Mouse (Mus musculus) lung, embryonic 16.5 days (tissue): Measurements from ENCODE around the gene Cd79a. TPM values are rescaled to one million over a fixed set of nuclear protein-coding genes. Genes with fewer than 3 reads are reported as not detected.
A peak's percentile ranks its signal among the peaks of the same experiment; 100 is the strongest.

Experiments
- ATAC-seq: fragments of 200-750 bp; cut with Nextera tagmentation; 2 replicates; pipeline ENCODE4 v1.8.0; 2017; ENCODE audit warnings: low read depth, mild to moderate bottlenecking, moderate library complexity
- H3K27ac ChIP-seq: fragments of 300-500 bp; sonication (generic); 2 replicates; pipeline ENCODE4 v1.5.1; 2014; ENCODE audit warnings: mild to moderate bottlenecking, control low read depth, low read length
- H3K27me3 ChIP-seq: fragments of 300-500 bp; sonication (generic); 2 replicates; pipeline ENCODE4 v1.6.1; 2014; ENCODE audit warnings: low read depth, low read length, mixed read lengths; ENCODE audit not compliant: control insufficient read depth, insufficient read depth
- H3K36me3 ChIP-seq: fragments of 300-500 bp; sonication (generic); 2 replicates; pipeline ENCODE4 v1.6.1; 2014; ENCODE audit warnings: low read length; ENCODE audit not compliant: control insufficient read depth, insufficient read depth
- H3K4me1 ChIP-seq: fragments of 300-500 bp; sonication (generic); replicated peaks from 2 replicates; pipeline ENCODE4 v1.6.1; 2014; ENCODE audit warnings: low read length, mixed read lengths; ENCODE audit not compliant: control insufficient read depth, insufficient read depth
- H3K4me2 ChIP-seq: fragments of 300-500 bp; sonication (generic); 2 replicates; pipeline ENCODE4 v1.6.1; 2014; ENCODE audit warnings: low read depth, low read length, control low read depth
- H3K4me3 ChIP-seq: fragments of 300-500 bp; sonication (generic); 2 replicates; pipeline ENCODE4 v1.5.1; 2014; ENCODE audit warnings: mild to moderate bottlenecking, low read length, control low read depth
- H3K9ac ChIP-seq: fragments of 300-500 bp; sonication (generic); 2 replicates; pipeline ENCODE4 v1.6.1; 2014; ENCODE audit warnings: low read length, control low read depth
- H3K9me3 ChIP-seq: fragments of 300-500 bp; sonication (generic); 2 replicates; pipeline ENCODE4 v1.6.1; 2016; ENCODE audit warnings: low read length; ENCODE audit not compliant: control insufficient read depth
- WGBS: fragments of 180-500 bp; shearing (Covaris S2); extraction: QIAGEN DNeasy Blood & Tissue Kit; methylation state at CpG from one replicate; pipeline ENCODE4 v1.1.7; 2014; 5-methylcytosine and 5-hydroxymethylcytosine counted together
- polyA plus RNA-seq: library from polyadenylated mRNA; unstranded; fragments of >200 nt; fragmentation: Nextera tagmentation; extraction: Ambion mirVana; gene quantifications from 2 replicates; pipeline ENCODE4 v1.2.1, GENCODE M21; 2015

Gene Cd79a
- polyA plus RNA-seq, result 0.62 and 0.78 TPM in 2 replicates

GRCm38 (mm10) chr7:24897224-24897623 lies at the start of gene Cd79a:
Gene Cd79a, plus strand, starts transcription at chr7:24897381.
- WGBS, result 56% methylated on average over 12 of the region's 12 CpGs
- Histone ChIP-seq H3K4me2 (no peak within 1 kb of the TSS), H3K27me3 (no peaks in the 10 kb centered on the region), H3K4me1 (peaks cover 4% of the 10 kb centered on the region; the same call in 1 of the 2 replicates), H3K27ac (no peak within 1 kb of the TSS), H3K9ac (no peak within 1 kb of the TSS), H3K4me3 (no peak within 1 kb of the TSS), H3K9me3 (no peaks in the 10 kb centered on the region), H3K36me3 (no peaks in the 10 kb centered on the region)
- no peak for ATAC-seq

GRCm38 (mm10) chr7:24850162-24850561 lies 47.0 kb upstream of the Cd79a start:
- H3K4me1 ChIP-seq, result no peaks in the 10 kb centered on the region
- no peak overlapping the region for H3K9ac ChIP-seq
- no peaks in the 10 kb centered on the region for H3K27me3 ChIP-seq
- no peak; the same call in 1 of the 2 replicates for ATAC-seq
- WGBS, result 12% methylated on average over 5 of the region's 5 CpGs
- H3K4me3 ChIP-seq, result no peak overlapping the region
- H3K36me3 ChIP-seq, result no peaks in the 10 kb centered on the region
- no peaks in the 10 kb centered on the region for H3K9me3 ChIP-seq
- no peak overlapping the region for H3K27ac ChIP-seq
- H3K4me2 ChIP-seq, result no peak overlapping the region

- Histone ChIP-seq H3K9me3 (no peaks in the 10 kb centered on the region), H3K27ac (no peak overlapping the region), H3K27me3 (no peaks in the 10 kb centered on the region), H3K9ac (no peak overlapping the region), H3K36me3 (no peaks in the 10 kb centered on the region), H3K4me1 (no peaks in the 10 kb centered on the region), H3K4me3 (no peak overlapping the region), H3K4me2 (no peak overlapping the region)
- peak; percentile 26; the same call in 1 of the 2 replicates for ATAC-seq
- WGBS, result 22% methylated on average over 6 of the region's 6 CpGs
Observed at GRCm38 (mm10) chr7:24850899-24851303, 46.3 kb upstream of the Cd79a start.

GRCm38 (mm10) chr7:24851596-24852325 lies 45.4 kb upstream of the Cd79a start:
- H3K4me1 ChIP-seq, result no peaks in the 10 kb centered on the region
- H3K4me2 ChIP-seq, result no peak overlapping the region
- H3K4me3 ChIP-seq, result no peak overlapping the region
- no peaks in the 10 kb centered on the region for H3K9me3 ChIP-seq
- 67% methylated on average over 5 of the region's 5 CpGs for WGBS
- no peak for ATAC-seq
- H3K36me3 ChIP-seq, result no peaks in the 10 kb centered on the region
- no peak overlapping the region for H3K9ac ChIP-seq
- H3K27me3 ChIP-seq, result no peaks in the 10 kb centered on the region
- H3K27ac ChIP-seq, result no peak overlapping the region

GRCm38 (mm10) chr7:24852557-24853232 lies 44.5 kb upstream of the Cd79a start:
- Histone ChIP-seq H3K36me3 (no peaks in the 10 kb centered on the region), H3K27me3 (no peaks in the 10 kb centered on the region), H3K4me1 (no peaks in the 10 kb centered on the region), H3K4me3 (no peak overlapping the region), H3K4me2 (no peak overlapping the region), H3K9ac (no peak overlapping the region), H3K27ac (no peak overlapping the region), H3K9me3 (no peaks in the 10 kb centered on the region)
- ATAC-seq, result peak; percentile 45; the same call in 1 of the 2 replicates
- WGBS, result 72% methylated on average over 8 of the region's 8 CpGs

GRCm38 (mm10) chr7:24853233-24853563 lies 44.0 kb upstream of the Cd79a start:
- H3K4me3 ChIP-seq, result no peak overlapping the region
- no peaks in the 10 kb centered on the region for H3K9me3 ChIP-seq
- H3K4me2 ChIP-seq, result no peak overlapping the region
- ATAC-seq, result no peak
- no peak overlapping the region for H3K9ac ChIP-seq
- H3K27me3 ChIP-seq, result no peaks in the 10 kb centered on the region
- H3K36me3 ChIP-seq, result no peaks in the 10 kb centered on the region
- no peak overlapping the region for H3K27ac ChIP-seq
- no peaks in the 10 kb centered on the region for H3K4me1 ChIP-seq

- no peaks in the 10 kb centered on the region for H3K9me3 ChIP-seq
- no peak overlapping the region for H3K9ac ChIP-seq
- H3K36me3 ChIP-seq, result no peaks in the 10 kb centered on the region
- H3K27me3 ChIP-seq, result no peaks in the 10 kb centered on the region
- no peak overlapping the region for H3K4me2 ChIP-seq
- H3K4me3 ChIP-seq, result no peak overlapping the region
- ATAC-seq, result no peak
- WGBS, result 27% methylated on average over 7 of the region's 7 CpGs
- no peak overlapping the region for H3K27ac ChIP-seq
- H3K4me1 ChIP-seq, result no peaks in the 10 kb centered on the region
Observed at GRCm38 (mm10) chr7:24853695-24854094, 43.5 kb upstream of the Cd79a start.

GRCm38 (mm10) chr7:24856460-24857120 lies 40.6 kb upstream of the Cd79a start:
- no peak for ATAC-seq

GRCm38 (mm10) chr7:24859234-24859633 lies 37.9 kb upstream of the Cd79a start:
- no peak overlapping the region for H3K4me2 ChIP-seq
- no peaks in the 10 kb centered on the region for H3K9me3 ChIP-seq
- no peaks in the 10 kb centered on the region for H3K4me1 ChIP-seq
- no peak overlapping the region for H3K9ac ChIP-seq
- no peaks in the 10 kb centered on the region for H3K27me3 ChIP-seq
- H3K4me3 ChIP-seq, result no peak overlapping the region
- ATAC-seq, result no peak
- WGBS, result 69% methylated on average over 5 of the region's 5 CpGs
- H3K27ac ChIP-seq, result no peak overlapping the region
- no peaks in the 10 kb centered on the region for H3K36me3 ChIP-seq

More at GRCm38 (mm10) chr7:24856460-24857120, 40.6 kb upstream of the Cd79a start:
- no peak overlapping the region for H3K27ac ChIP-seq
- no peaks in the 10 kb centered on the region for H3K27me3 ChIP-seq
- 45% methylated on average over 6 of the region's 6 CpGs for WGBS
- no peak overlapping the region for H3K9ac ChIP-seq
- no peak overlapping the region for H3K4me3 ChIP-seq
- H3K9me3 ChIP-seq, result no peaks in the 10 kb centered on the region
- no peaks in the 10 kb centered on the region for H3K4me1 ChIP-seq
- no peaks in the 10 kb centered on the region for H3K36me3 ChIP-seq
- H3K4me2 ChIP-seq, result no peak overlapping the region
